Mouse (Mus musculus) adrenal gland, postnatal 25 days (tissue): ENCODE data around the gene 4930518I15Rik. TPM values are rescaled to one million over a fixed set of nuclear protein-coding genes. Genes with fewer than 3 reads are reported as not detected.

Experiments used
- total RNA-seq: library from RNA; stranded (reverse); gene quantifications from 2 replicates; pipeline ENCODE4 v1.2.3, GENCODE M21; 2021

4930518I15Rik gene
- total RNA-seq, 1 experiment from 2014 or later: 4.8 TPM

Other genes starting within 250 kb of the 4930518I15Rik start
- gene Dlgap4, start 244.2 kb downstream of the 4930518I15Rik start, total RNA-seq: 50.6 and 63.0 TPM in 2 replicates
- 42.3 and 50.9 TPM in 2 replicates for gene Myl9, start 82.5 kb downstream of the 4930518I15Rik start, total RNA-seq
- gene Tgif2, start 17.9 kb downstream of the 4930518I15Rik start, total RNA-seq: 5.5 and 5.8 TPM in 2 replicates
- gene Rab5if, start 5.2 kb upstream of the 4930518I15Rik start, total RNA-seq: 284 and 313 TPM in 2 replicates
- not detected in 2 replicates for gene Sla2, start 29.2 kb upstream of the 4930518I15Rik start, total RNA-seq
- gene Ndrg3, start 134.1 kb upstream of the 4930518I15Rik start, total RNA-seq: 49.6 and 55.3 TPM in 2 replicates
- 5.9 and 7.8 TPM in 2 replicates for gene Dsn1, start 149.2 kb upstream of the 4930518I15Rik start, total RNA-seq
- gene Soga1, start 221.3 kb upstream of the 4930518I15Rik start, total RNA-seq: 45.8 and 49.1 TPM in 2 replicates
- not detected in 2 replicates for gene Tldc2, start 229.1 kb upstream of the 4930518I15Rik start, total RNA-seq